Mouse (Mus musculus): ENCODE results near the gene Zfp526. TPM values are rescaled to one million over a fixed set of nuclear protein-coding genes. Genes with fewer than 3 reads are reported as not detected.

Zfp526 gene
- polyA plus RNA-seq, 1 experiment from 2014 or later, result 1.2 TPM

- 62% methylated on average over 10 of the region's 10 CpGs for WGBS (ENCODE audit: insufficient replicate concordance)
- Histone ChIP-seq H3K4me3 (ENCODE audit: low read depth, low read length) (peak overlapping the region; percentile 81), H3K4me1 (ENCODE audit: insufficient read depth) (peaks cover 32% of the 10 kb centered on the region), H3K27me3 (ENCODE audit: insufficient read depth, low read length) (no peaks in the 10 kb centered on the region), H3K9ac (replicated peaks) (peak overlapping the region; percentile 69), H3K9me3 (ENCODE audit: low read length) (no peaks in the 10 kb centered on the region), H3K36me3 (replicated peaks; ENCODE audit: insufficient read depth, low read length) (peaks cover 41% of the 10 kb centered on the region), H3K27ac (ENCODE audit: low read depth) (peak overlapping the region; percentile 96), H3K4me2 (ENCODE audit: low read depth, low read length) (peak overlapping the region; percentile 91)
- ATAC-seq (no peak), DNase-seq (no peak)
- TF ChIP-seq EP300 (IDR thresholded peaks at IDR 0.05; ENCODE audit: low read depth), result peak; percentile 73
- no peak for TF ChIP-seq CTCF (IDR thresholded peaks at IDR 0.05; ENCODE audit: low read depth)
These were observed 1.2 kb downstream of the Zfp526 start for GRCm38 (mm10) chr7:25222275-25222967.

DNA sequence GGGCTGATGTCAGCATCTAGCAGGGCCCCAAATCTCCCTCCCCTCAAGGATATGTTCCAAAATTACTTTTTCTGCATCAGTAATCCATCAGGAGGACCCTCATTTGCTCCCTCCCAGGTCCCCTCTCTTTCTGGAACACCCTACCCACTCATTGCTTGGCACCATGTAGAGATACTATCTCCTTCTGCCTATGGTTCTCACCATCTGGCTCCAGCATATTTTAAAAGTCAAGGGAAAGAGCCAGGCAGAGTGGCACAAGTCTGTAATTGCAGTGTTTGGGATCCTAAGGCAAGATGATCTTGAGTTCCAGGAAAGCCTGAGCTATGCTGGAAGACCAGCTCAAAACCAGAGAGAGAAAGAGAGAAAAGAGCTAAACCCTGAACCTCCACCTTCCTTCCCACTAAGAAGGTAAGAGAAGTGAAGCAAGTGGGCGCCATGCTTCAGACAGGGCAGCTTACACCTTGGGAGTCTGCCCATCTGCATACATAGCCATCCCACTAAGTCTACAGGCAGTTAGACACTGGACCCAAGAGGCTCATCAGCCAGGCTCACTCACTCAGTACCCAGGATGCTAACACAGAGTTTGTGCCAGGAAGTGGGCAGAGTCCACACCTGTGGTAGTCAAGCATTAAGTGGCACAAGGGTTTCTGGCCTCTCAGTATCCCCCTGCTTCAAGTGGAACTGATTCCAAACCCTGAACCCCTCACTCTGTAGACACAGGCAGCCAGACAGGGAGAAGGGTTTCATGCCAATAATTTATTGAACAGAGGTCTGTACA lies 6.5 kb downstream of the Zfp526 start:
- no peak for ATAC-seq
- no peaks in the 10 kb centered on the region for H3K27me3 ChIP-seq (ENCODE audit: insufficient read depth, low read length)
- no peaks in the 10 kb centered on the region for H3K9me3 ChIP-seq (ENCODE audit: low read length)
- H3K27ac ChIP-seq (ENCODE audit: low read depth), result no peak overlapping the region
- no peak overlapping the region for H3K4me3 ChIP-seq (ENCODE audit: low read depth, low read length)
- H3K4me2 ChIP-seq (ENCODE audit: low read depth, low read length), result no peak overlapping the region
- H3K9ac ChIP-seq (replicated peaks), result no peak overlapping the region
- 90% methylated on average over 1 of the region's 1 CpGs for WGBS (ENCODE audit: insufficient replicate concordance)
- no peak for TF ChIP-seq EP300 (IDR thresholded peaks at IDR 0.05; ENCODE audit: low read depth)
- H3K36me3 ChIP-seq (replicated peaks; ENCODE audit: insufficient read depth, low read length), result peaks cover 91% of the 10 kb centered on the region
- H3K4me1 ChIP-seq (ENCODE audit: insufficient read depth), result peaks cover 2% of the 10 kb centered on the region
- DNase-seq, result no peak

- Histone ChIP-seq H3K27me3 (ENCODE audit: insufficient read depth, low read length) (no peaks in the 10 kb centered on the region), H3K4me1 (ENCODE audit: insufficient read depth) (peaks cover 2% of the 10 kb centered on the region), H3K9ac (replicated peaks) (no peak overlapping the region), H3K27ac (ENCODE audit: low read depth) (no peak overlapping the region), H3K4me2 (ENCODE audit: low read depth, low read length) (no peak overlapping the region), H3K36me3 (replicated peaks; ENCODE audit: insufficient read depth, low read length) (peaks cover 84% of the 10 kb centered on the region), H3K9me3 (ENCODE audit: low read length) (no peaks in the 10 kb centered on the region), H3K4me3 (ENCODE audit: low read depth, low read length) (no peak overlapping the region)
- ATAC-seq (no peak), DNase-seq (no peak)
- WGBS (ENCODE audit: insufficient replicate concordance), result 85% methylated on average over 9 of the region's 9 CpGs
- TF ChIP-seq CTCF (IDR thresholded peaks at IDR 0.05; ENCODE audit: low read depth) (no peak), EP300 (IDR thresholded peaks at IDR 0.05; ENCODE audit: low read depth) (no peak)
These were observed 9.6 kb downstream of the Zfp526 start for GRCm38 (mm10) chr7:25230690-25231285.

- peaks cover 71% of the 10 kb centered on the region for H3K36me3 ChIP-seq (replicated peaks; ENCODE audit: insufficient read depth, low read length)
- no peaks in the 10 kb centered on the region for H3K9me3 ChIP-seq (ENCODE audit: low read length)
- H3K4me1 ChIP-seq (ENCODE audit: insufficient read depth), result peaks cover 10% of the 10 kb centered on the region
- peak; percentile 16; the same call in 1 of the 2 replicates for TF ChIP-seq CTCF (IDR thresholded peaks at IDR 0.05; ENCODE audit: low read depth)
- TF ChIP-seq EP300 (IDR thresholded peaks at IDR 0.05; ENCODE audit: low read depth), result no peak
- no peaks in the 10 kb centered on the region for H3K27me3 ChIP-seq (ENCODE audit: insufficient read depth, low read length)
- H3K27ac ChIP-seq (ENCODE audit: low read depth), result no peak overlapping the region
- no peak overlapping the region for H3K4me3 ChIP-seq (ENCODE audit: low read depth, low read length)
- H3K4me2 ChIP-seq (ENCODE audit: low read depth, low read length), result no peak overlapping the region
- ATAC-seq (no peak), DNase-seq (no peak)
- 62% methylated on average over 5 of the region's 5 CpGs for WGBS (ENCODE audit: insufficient replicate concordance)
- H3K9ac ChIP-seq (replicated peaks), result no peak overlapping the region
These were observed 10.9 kb downstream of the Zfp526 start for GRCm38 (mm10) chr7:25232101-25232648.

GRCm38 (mm10) chr7:25233061-25233460 lies 11.8 kb downstream of the Zfp526 start:
- no peak overlapping the region for H3K27ac ChIP-seq (ENCODE audit: low read depth)
- no peak overlapping the region for H3K9ac ChIP-seq (replicated peaks)
- DNase-seq, result no peak
- no peak overlapping the region for H3K4me2 ChIP-seq (ENCODE audit: low read depth, low read length)
- H3K27me3 ChIP-seq (ENCODE audit: insufficient read depth, low read length), result no peaks in the 10 kb centered on the region
- no peaks in the 10 kb centered on the region for H3K9me3 ChIP-seq (ENCODE audit: low read length)
- peaks cover 62% of the 10 kb centered on the region for H3K36me3 ChIP-seq (replicated peaks; ENCODE audit: insufficient read depth, low read length)
- no peak for ATAC-seq
- TF ChIP-seq EP300 (IDR thresholded peaks at IDR 0.05; ENCODE audit: low read depth) (no peak), CTCF (IDR thresholded peaks at IDR 0.05; ENCODE audit: low read depth) (no peak)
- H3K4me3 ChIP-seq (ENCODE audit: low read depth, low read length), result no peak overlapping the region
- peaks cover 10% of the 10 kb centered on the region for H3K4me1 ChIP-seq (ENCODE audit: insufficient read depth)
- 63% methylated on average over 2 of the region's 2 CpGs for WGBS (ENCODE audit: insufficient replicate concordance)

DNA sequence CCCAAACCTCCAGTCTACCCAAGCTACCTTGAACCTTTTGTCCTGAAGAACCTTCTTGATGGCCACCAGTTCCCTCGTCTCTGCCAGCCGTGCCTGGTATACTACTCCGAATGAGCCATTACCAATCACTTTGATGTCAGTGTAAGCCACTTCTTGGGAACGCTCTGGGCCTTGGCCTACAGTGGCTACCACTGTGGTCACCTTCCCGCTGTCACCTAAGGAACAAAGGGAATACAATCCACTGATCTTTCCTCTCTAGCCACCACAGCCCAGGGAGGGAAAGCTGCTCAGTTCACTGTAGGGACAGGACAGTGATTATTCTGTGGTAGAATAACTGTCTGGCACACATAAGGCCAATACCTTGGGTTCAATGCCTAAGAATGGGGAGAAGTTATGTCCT lies 14.3 kb downstream of the Zfp526 start:
- Histone ChIP-seq H3K36me3 (replicated peaks; ENCODE audit: insufficient read depth, low read length) (peaks cover 37% of the 10 kb centered on the region), H3K9ac (replicated peaks) (no peak overlapping the region; the same call in 1 of the 2 replicates), H3K4me1 (ENCODE audit: insufficient read depth) (peaks cover 10% of the 10 kb centered on the region), H3K4me3 (ENCODE audit: low read depth, low read length) (no peak overlapping the region), H3K27me3 (ENCODE audit: insufficient read depth, low read length) (no peaks in the 10 kb centered on the region), H3K27ac (ENCODE audit: low read depth) (no peak overlapping the region), H3K9me3 (ENCODE audit: low read length) (no peaks in the 10 kb centered on the region), H3K4me2 (ENCODE audit: low read depth, low read length) (no peak overlapping the region)
- DNase-seq (no peak), ATAC-seq (no peak)
- 92% methylated on average over 5 of the region's 5 CpGs for whole genome bisulfite sequencing (ENCODE audit: insufficient replicate concordance)
- TF ChIP-seq CTCF (IDR thresholded peaks at IDR 0.05; ENCODE audit: low read depth) (no peak), EP300 (IDR thresholded peaks at IDR 0.05; ENCODE audit: low read depth) (no peak)

Data from liver, postnatal 0 days (tissue).